Mouse (Mus musculus): ENCODE measurements around the gene Olfr1013. TPM values are rescaled to one million over a fixed set of nuclear protein-coding genes. Genes with fewer than 3 reads are reported as not detected.

The Olfr1013 gene
- polyA plus RNA-seq (2017; shearing (Covaris generic)) = not detected

GRCm38 (mm10) chr2:85766798-85767197, at the start of gene Olfr1013:
Olfr1013 (plus strand) TSS chr2:85767098.

GRCm38 (mm10) chr2:85762666-85763065, 4.2 kb upstream of the Olfr1013 start, which contains the start of gene Olfr1012:
Olfr1012 (minus strand) TSS chr2:85762766.

GRCm38 (mm10) chr2:85772413-85772812, 5.5 kb downstream of the Olfr1013 start, which contains the start of gene Olfr1014:
Olfr1014 (plus strand) TSS chr2:85772713.

GRCm38 (mm10) chr2:85781717-85782116, 14.8 kb downstream of the Olfr1013 start, which contains the start of gene Olfr1015:
Olfr1015 (plus strand) TSS chr2:85782017.

GRCm38 (mm10) chr2:85802444-85802843, 35.5 kb downstream of the Olfr1013 start, which contains the start of gene Olfr1016:
Olfr1016 (minus strand) TSS chr2:85802544.

DNA sequence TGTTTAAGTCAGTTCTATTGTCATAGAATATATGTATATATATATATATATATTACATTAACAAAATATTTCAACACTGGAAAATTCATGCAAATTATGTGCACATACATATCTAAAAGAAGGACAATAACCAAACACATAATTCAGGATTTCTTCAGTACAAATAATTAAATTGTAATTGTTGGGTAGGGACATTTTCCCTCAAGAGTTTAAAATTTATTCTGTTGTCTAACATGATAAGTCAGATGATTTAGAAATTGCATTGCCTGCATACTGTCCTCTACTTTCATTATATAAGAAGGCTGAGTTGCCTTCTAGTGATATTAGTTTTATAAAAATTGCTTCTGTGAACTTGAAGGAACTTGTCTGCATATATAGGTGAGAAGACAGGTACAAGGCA, 51.3 kb downstream of the Olfr1013 start, which contains the start of gene Olfr1018:
Gene Olfr1018, plus strand, starts transcription at position 301 of the 400 bp plus-strand sequence.

Other genes starting within 250 kb of the Olfr1013 start
- not detected for gene 4833423E24Rik, start 248.1 kb upstream of the Olfr1013 start, polyA plus RNA-seq (2017; shearing (Covaris generic))
- not detected for gene Olfr996, start 187.9 kb upstream of the Olfr1013 start, polyA plus RNA-seq (2017; shearing (Covaris generic))
- gene Olfr998, start 178.2 kb upstream of the Olfr1013 start, polyA plus RNA-seq (2017; shearing (Covaris generic)) = not detected
- gene Olfr1000, start 155.2 kb upstream of the Olfr1013 start, polyA plus RNA-seq (2017; shearing (Covaris generic)) = not detected
- gene Olfr1002, start 116.4 kb upstream of the Olfr1013 start, polyA plus RNA-seq (2017; shearing (Covaris generic)) = not detected
- gene Olfr154, start 102.6 kb upstream of the Olfr1013 start, polyA plus RNA-seq (2017; shearing (Covaris generic)) = not detected
- gene Olfr1006, start 88.3 kb upstream of the Olfr1013 start, polyA plus RNA-seq (2017; shearing (Covaris generic)) = not detected
- gene Olfr1008, start 77.7 kb upstream of the Olfr1013 start, polyA plus RNA-seq (2017; shearing (Covaris generic)) = not detected
- not detected for gene Olfr1009, start 51.7 kb upstream of the Olfr1013 start, polyA plus RNA-seq (2017; shearing (Covaris generic))
- gene Olfr1012, start 4.3 kb upstream of the Olfr1013 start, polyA plus RNA-seq (2017; shearing (Covaris generic)) = not detected
- gene Olfr1014, start 5.6 kb downstream of the Olfr1013 start, polyA plus RNA-seq (2017; shearing (Covaris generic)) = 0.07 TPM
- gene Olfr1015, start 14.9 kb downstream of the Olfr1013 start, polyA plus RNA-seq (2017; shearing (Covaris generic)) = not detected
- 0.32 TPM for gene Olfr1016, start 35.4 kb downstream of the Olfr1013 start, polyA plus RNA-seq (2017; shearing (Covaris generic))
- not detected for gene Olfr1018, start 51.4 kb downstream of the Olfr1013 start, polyA plus RNA-seq (2017; shearing (Covaris generic))
- gene Olfr1019, start 78.4 kb downstream of the Olfr1013 start, polyA plus RNA-seq (2017; shearing (Covaris generic)) = not detected
- gene Olfr1020, start 79.9 kb downstream of the Olfr1013 start, polyA plus RNA-seq (2017; shearing (Covaris generic)) = not detected
- not detected for gene Olfr1022, start 101.5 kb downstream of the Olfr1013 start, polyA plus RNA-seq (2017; shearing (Covaris generic))
- not detected for gene Olfr1023, start 118.5 kb downstream of the Olfr1013 start, polyA plus RNA-seq (2017; shearing (Covaris generic))
- not detected for gene Olfr1024, start 138.0 kb downstream of the Olfr1013 start, polyA plus RNA-seq (2017; shearing (Covaris generic))
- not detected for gene Olfr1025-ps1, start 148.1 kb downstream of the Olfr1013 start, polyA plus RNA-seq (2017; shearing (Covaris generic))
- not detected for gene Olfr1026, start 154.5 kb downstream of the Olfr1013 start, polyA plus RNA-seq (2017; shearing (Covaris generic))
- gene Olfr1028, start 183.3 kb downstream of the Olfr1013 start, polyA plus RNA-seq (2017; shearing (Covaris generic)) = not detected
- gene Olfr1029, start 206.8 kb downstream of the Olfr1013 start, polyA plus RNA-seq (2017; shearing (Covaris generic)) = 0.10 TPM
- 0.04 TPM for gene Olfr1030, start 212.2 kb downstream of the Olfr1013 start, polyA plus RNA-seq (2017; shearing (Covaris generic))
- not detected for gene Olfr1031, start 223.2 kb downstream of the Olfr1013 start, polyA plus RNA-seq (2017; shearing (Covaris generic))
- not detected for gene Olfr1032, start 238.4 kb downstream of the Olfr1013 start, polyA plus RNA-seq (2017; shearing (Covaris generic))

All from CD4-positive, CD25-positive, alpha-beta regulatory T cell (primary cell).